Mouse (Mus musculus): ENCODE measurements around the gene Dync1i1. TPM values are rescaled to one million over a fixed set of nuclear protein-coding genes. Genes with fewer than 3 reads are reported as not detected.

The Dync1i1 gene
- polyA plus RNA-seq, 1 experiment: 1.0 TPM

DNA sequence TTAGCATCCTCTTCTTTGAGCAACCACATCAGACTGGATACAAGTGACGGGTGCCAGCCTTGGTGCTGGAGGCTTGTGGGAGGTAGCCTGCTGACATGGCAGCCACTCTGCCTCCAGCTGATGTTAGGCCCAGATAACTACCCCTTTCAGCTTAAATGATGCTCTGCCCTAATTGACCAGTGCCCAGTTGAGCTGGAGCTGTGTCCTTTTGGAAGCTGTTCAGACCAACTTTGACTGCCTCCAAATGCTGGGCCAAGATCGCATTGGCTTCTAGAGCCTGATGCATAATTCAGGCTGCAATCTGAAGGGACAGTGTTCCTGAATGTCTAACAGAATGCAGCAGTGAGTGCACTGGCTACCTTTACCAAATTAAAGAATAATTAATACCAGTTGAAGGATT, 107.4 kb downstream of the Dync1i1 start:
- DNase-seq (ENCODE audit: low read depth, low spot score): no peak
- WGBS: 98% methylated on average over 2 of the region's 2 CpGs

DNA sequence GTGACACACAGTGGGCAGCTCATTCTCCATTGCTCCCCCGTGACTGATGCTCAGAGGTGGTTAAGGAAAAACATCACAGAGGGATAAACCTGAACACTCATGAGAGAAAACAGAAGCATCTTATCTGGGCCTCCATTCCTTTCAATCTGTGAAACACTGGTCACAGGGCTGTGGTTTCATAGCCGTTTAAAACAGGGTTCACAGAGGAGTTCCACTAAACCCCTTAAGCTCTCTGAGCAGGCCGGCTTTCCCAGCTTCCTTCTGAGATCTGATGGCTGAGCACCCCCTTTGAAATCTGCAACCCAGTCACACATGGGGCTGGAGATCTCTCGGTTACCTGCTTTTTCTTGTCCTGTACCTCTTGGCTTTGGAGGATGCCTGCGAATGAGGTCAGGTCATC, 117.0 kb downstream of the Dync1i1 start:
- no peak for DNase-seq (ENCODE audit: low read depth, low spot score)
- WGBS: 83% methylated on average over 5 of the region's 5 CpGs

DNA sequence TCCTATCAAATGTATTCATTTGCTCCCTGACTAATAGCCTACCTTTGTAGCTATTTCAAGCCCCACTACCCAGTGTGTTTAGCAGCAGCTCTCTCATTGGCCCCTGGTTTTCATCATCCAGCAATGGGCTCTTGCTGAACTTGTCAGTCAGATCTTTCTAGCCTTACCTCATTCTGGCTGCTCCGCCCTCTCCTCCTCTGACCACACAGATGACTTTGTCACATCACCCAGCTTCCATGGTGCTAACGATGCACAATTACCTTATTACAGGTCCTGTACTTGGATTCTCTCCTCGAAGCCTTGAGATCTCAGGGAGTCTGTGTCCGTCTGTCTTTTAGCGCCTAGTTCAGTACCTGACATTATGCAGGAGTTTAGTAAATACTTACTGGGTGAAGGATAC, 120.7 kb downstream of the Dync1i1 start:
- 98% methylated on average over 5 of the region's 5 CpGs for WGBS
- DNase-seq (ENCODE audit: low read depth, low spot score): no peak

DNA sequence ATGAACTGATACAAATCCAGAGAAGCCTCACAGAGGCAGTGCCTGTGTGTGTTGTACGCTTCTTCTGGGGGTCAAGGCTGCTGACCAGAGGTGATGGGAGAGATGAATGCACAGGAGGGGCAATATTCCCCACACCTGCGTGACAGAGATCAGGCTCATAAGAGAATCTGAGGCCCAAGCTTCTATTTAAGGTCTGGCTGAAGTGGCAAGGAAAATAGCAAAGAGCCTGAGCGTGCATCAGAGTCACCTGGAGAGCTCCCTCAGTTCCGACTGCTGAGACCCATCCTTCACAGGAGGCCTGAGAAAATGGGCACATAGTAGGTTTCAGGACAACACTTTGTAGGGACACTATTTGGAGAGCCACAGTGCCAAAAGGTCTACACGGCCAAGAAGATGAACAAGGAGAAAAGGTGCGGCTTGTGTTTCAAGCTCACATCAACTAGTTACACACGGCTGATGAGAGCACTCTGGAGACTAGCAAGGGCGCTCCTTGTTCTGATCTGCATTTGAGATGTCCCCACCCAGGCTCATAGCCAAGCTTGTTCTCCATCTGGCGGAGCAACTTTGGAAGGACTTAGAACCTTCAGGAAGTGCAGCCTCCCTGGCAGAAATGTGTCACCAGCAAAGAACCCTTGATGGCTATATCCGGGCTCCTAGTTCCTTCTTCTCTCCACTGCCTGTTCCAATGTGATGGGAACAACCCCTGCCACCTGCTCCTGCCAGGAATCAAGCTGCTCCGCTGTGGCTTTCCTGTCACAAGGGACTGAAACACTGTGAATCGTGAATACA, 128.8 kb downstream of the Dync1i1 start:
- no peak for DNase-seq (ENCODE audit: low read depth, low spot score)
- 79% methylated on average over 12 of the region's 12 CpGs for WGBS

DNA sequence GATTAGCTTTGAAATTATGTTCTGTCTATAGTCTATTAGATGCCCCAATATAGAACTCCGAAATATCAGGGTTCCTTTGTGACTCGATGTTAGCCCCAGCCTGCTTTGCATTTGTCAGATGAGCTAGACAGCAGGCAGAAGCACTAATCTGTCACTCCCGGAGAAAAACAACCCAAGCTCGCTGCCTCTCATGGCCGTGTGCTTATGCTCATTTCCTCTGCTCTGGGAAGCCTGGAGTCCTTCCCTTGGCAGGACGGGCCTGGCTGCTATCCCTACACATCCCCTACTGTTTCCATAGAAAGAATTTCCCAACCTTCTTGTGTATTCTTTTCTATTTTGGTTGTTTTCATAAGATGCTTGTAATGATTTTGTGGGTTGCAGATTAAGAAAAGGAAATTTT, 130.1 kb downstream of the Dync1i1 start:
- DNase-seq (ENCODE audit: low read depth, low spot score): no peak
- WGBS: 66% methylated on average over 6 of the region's 6 CpGs

- WGBS: 10% methylated on average over 12 of the region's 12 CpGs
- peak; percentile 27 for DNase-seq (ENCODE audit: low read depth, low spot score)
Measured at GRCm38 (mm10) chr6:5858371-5858770, 132.9 kb downstream of the Dync1i1 start.

- WGBS: 66% methylated on average over 20 of the region's 20 CpGs
- no peak for DNase-seq (ENCODE audit: low read depth, low spot score)
Measured at GRCm38 (mm10) chr6:5858901-5859598, 133.6 kb downstream of the Dync1i1 start.

- DNase-seq (ENCODE audit: low read depth, low spot score): no peak
- WGBS: 57% methylated on average over 8 of the region's 8 CpGs
Measured at GRCm38 (mm10) chr6:5859630-5860029, 134.2 kb downstream of the Dync1i1 start.

DNA sequence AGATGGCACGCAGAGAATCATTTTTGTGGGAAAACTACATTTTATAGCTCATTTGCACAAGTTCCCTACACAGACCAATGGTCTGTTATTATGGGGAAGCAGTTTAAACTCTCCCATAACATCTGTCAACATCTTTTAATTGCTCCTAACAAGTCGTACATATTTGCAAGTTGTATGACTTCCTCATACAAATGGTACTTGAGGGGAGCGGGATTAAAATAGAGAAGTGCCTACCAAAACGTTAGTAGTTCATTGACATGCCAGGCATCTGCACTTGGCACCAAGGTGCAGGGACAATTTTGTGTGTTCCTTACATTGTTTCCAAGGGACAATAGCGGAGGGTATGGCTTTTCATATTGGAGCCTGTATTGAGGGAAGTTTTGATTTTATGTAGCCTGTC, 140.7 kb downstream of the Dync1i1 start:
- WGBS: 42% methylated on average over 5 of the region's 5 CpGs
- DNase-seq (ENCODE audit: low read depth, low spot score): no peak

GRCm38 (mm10) chr6:5867221-5867620, 141.8 kb downstream of the Dync1i1 start:
- no peak for DNase-seq (ENCODE audit: low read depth, low spot score)
- 98% methylated on average over 4 of the region's 4 CpGs for WGBS

DNA sequence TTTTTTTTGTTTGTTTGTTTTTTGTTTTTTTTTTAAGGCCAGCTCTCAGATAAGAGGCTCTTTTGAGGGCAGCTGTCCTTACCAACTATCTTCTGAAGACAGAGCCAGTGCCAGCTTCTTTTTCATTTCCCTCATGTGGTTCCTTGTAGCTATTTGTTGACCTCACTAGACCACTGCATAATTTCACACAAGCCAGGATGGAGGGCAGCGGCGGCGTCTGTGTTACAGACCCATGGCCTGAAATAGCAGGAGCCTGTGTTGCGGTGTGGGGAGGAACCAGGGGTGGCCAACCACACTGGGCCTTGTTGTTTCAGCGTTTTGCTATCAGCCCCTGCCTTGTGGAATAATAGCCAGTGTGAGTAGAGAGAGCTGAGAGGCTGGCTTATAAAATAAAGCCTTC, 145.6 kb downstream of the Dync1i1 start:
- WGBS: 77% methylated on average over 5 of the region's 5 CpGs
- no peak for DNase-seq (ENCODE audit: low read depth, low spot score)

- 43% methylated on average over 15 of the region's 15 CpGs for WGBS
- DNase-seq (ENCODE audit: low read depth, low spot score): no peak
Measured at GRCm38 (mm10) chr6:5871581-5872298, 146.3 kb downstream of the Dync1i1 start.

GRCm38 (mm10) chr6:5889341-5889740, 163.9 kb downstream of the Dync1i1 start:
- 29% methylated on average over 6 of the region's 6 CpGs for WGBS
- DNase-seq (ENCODE audit: low read depth, low spot score): no peak

DNA sequence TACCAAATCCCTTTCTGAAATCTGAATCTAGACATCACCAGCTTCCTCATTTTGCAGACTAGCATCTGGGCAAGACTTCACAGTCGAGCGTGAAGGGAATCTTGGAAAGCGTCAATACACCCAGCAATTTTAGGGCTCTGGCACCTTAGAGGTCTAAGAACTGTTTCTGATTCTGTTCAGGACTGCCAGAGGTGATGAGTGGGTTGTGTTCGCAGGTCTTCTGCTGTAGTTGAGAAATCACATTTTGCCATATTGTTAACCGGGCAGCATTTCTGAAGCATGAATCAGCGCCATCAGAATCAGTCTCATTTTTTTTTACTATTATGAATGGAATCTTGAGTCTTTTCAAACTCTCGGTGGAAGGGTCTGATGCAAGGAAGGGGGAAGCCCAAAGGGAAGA, 185.9 kb downstream of the Dync1i1 start:
- DNase-seq (ENCODE audit: low read depth, low spot score): no peak
- 82% methylated on average over 7 of the region's 7 CpGs for WGBS

GRCm38 (mm10) chr6:5915028-5915427, 189.6 kb downstream of the Dync1i1 start:
- DNase-seq (ENCODE audit: low read depth, low spot score): no peak
- 39% methylated on average over 2 of the region's 2 CpGs for WGBS

DNA sequence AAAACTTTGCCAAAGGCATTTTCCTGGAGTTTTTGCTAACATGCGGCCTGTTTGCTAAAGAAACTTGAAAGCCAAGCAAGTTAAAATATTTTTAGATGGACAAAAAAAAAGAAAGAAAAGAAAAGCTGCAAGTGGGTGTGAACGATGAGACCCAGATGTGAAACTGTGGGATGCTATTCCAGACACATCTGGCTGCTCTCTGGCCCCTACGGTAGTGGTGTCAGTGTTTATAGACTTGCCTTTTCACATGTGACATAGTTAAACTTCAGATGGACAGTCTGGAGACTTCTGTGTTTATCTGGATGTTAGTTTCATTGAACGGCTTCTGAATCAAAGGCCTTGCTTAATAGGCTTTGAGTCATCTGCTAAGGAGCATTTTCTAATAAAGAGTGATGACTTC, 195.2 kb downstream of the Dync1i1 start:
- no peak for DNase-seq (ENCODE audit: low read depth, low spot score)
- WGBS: 70% methylated on average over 4 of the region's 4 CpGs

GRCm38 (mm10) chr6:5922676-5923075, 197.2 kb downstream of the Dync1i1 start:
- DNase-seq (ENCODE audit: low read depth, low spot score): no peak
- WGBS: 91% methylated on average over 1 of the region's 1 CpGs

- 88% methylated on average over 7 of the region's 7 CpGs for WGBS
Measured at GRCm38 (mm10) chr6:5923148-5923547, 197.7 kb downstream of the Dync1i1 start.

GRCm38 (mm10) chr6:5930140-5930539, 204.7 kb downstream of the Dync1i1 start:
- WGBS: 80% methylated on average over 8 of the region's 8 CpGs
- DNase-seq (ENCODE audit: low read depth, low spot score): no peak

More at GRCm38 (mm10) chr6:5923148-5923547, 197.7 kb downstream of the Dync1i1 start:
- no peak for DNase-seq (ENCODE audit: low read depth, low spot score)

- 85% methylated on average over 8 of the region's 8 CpGs for WGBS
- DNase-seq (ENCODE audit: low read depth, low spot score): no peak
Measured at GRCm38 (mm10) chr6:5935587-5936353, 210.3 kb downstream of the Dync1i1 start.
